Mouse (Mus musculus): Measurements from ENCODE around the gene Nxf7.
"Not testable (repeated sequence)": the region's sequence is repeated elsewhere in the genome, so short reads cannot be mapped to it uniquely, and the experiment has no call there.

Gene Nxf7

DNA sequence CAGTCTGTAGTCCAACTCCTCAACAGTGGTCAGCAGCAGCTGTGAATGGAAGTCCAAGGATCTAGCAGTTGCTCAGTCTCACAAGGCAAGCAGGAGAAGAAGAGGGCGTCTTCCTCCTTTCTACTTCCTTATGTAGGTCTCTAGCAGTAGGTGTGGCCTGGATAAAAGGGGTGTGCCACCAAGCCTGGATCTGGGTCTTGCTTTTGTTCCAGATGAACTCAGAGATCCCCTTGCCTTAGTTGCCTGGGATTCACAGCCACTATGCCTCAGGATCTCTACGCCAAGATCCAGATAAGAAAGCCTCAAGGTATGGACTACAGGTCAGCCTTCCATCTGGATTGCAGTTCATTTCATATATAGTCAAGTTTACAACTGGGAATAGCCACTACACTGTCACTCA is at the start of gene Nxf7:
Gene Nxf7 (minus strand): TSS at position 101 of the 400 bp plus-strand sequence.
- no peak for DNase-seq (ENCODE audit: low read depth in 2 of 2, low spot score in 2 of 2)

DNA sequence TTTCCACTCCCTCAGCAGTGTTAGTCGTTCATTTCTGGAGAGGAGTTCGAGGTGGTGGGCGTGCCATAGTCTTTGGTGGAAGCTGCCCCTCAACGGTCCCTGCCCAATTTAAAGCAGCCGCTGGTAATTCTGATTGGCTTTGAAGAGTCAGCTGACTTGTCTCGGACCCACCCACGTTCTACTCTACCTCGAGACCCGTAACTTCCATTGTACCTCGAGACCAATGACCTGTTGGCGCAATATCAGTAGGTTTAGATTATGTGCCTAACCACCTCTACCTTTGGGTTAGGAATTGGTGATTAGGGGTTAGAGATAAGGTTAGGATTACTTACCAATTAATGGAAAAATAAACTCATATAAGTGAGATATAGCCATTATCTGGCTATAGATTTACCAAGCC is 29.0 kb upstream of the Nxf7 start, which contains the start of gene Prame:
Gene Prame (minus strand): TSS at position 101 of the 400 bp plus-strand sequence.
- DNase-seq (ENCODE audit: low read depth in 2 of 2, low spot score in 2 of 2): no peak

DNA sequence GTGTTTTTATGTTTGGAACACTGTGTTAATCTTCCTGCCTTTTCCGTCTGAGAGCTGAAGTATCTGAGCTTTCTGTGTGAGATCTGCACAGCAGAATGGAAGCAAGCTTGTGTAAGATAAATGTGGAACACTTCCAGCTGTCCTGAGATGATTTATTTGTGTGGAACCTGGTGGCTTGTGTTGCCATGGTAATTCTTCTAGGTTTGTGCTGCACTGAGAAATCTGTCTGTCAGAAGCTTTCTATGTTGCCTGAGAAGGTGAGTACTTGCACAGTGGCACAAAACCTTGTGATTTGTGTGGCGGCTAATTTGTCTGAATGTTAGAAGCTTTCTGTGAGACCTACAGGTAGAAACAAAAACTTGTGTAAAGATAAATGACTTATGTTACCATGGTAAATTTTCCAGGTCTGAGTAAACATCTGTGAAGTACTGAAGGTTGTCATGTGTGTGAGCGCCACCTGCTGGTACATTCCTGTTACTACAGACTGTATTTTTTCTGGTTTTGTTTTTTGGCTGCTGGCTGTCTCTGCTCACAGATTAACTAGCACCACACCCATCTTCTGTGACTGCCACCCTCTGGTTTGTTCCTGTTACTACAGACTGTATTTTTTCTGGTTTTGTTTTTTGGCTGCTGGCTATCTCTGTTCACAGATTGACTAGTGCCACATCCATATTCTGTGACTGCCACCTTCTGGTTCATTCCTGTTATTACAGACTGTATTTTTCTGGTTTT is 2.9 kb upstream of the Nxf7 start:
- DNase-seq (ENCODE audit: low read depth in 2 of 2, low spot score in 2 of 2): peak; percentile 18 to 44

DNA sequence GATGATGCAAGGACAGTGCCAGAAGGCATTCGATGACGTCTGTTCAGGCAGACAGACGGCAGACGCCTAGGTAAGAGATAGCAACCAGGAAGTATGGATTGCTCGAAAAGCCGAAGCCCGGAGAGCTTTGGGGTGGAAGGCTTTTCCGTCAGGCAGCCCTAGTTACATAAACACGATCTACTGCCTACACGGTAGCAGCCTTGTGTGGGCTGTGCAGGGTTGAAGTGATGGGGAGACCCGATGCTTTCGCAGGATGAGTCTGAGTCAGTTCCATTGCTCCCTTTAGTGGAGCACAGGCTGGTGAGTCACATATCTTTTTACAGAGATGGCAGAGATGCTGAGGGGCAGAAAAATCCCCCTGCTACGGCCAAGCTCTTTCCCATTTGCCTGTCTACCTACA is 481 bp downstream of the Nxf7 start:
- no peak for DNase-seq (ENCODE audit: low read depth in 2 of 2, low spot score in 2 of 2)

DNA sequence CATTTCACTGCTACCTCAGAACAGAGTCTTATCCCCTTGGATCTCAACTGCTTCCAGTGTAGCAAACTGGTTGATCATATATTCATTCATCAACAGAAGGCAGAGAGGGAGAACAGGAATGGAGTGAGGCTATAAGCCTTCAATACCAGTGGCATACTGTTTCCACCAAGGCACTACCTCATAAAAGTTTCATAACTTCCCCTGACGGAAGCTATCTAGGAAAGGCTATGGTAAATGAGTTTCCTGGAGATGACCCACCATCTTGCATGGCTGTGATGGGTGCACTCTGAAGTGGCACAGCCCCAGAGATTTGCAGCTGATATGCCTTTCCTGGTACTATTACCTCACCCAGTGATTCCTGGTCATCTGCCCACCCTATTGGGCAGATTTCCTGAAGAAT is 22.2 kb downstream of the Nxf7 start:
- DNase-seq (ENCODE audit: low read depth in 2 of 2, low spot score in 2 of 2): no peak

DNA sequence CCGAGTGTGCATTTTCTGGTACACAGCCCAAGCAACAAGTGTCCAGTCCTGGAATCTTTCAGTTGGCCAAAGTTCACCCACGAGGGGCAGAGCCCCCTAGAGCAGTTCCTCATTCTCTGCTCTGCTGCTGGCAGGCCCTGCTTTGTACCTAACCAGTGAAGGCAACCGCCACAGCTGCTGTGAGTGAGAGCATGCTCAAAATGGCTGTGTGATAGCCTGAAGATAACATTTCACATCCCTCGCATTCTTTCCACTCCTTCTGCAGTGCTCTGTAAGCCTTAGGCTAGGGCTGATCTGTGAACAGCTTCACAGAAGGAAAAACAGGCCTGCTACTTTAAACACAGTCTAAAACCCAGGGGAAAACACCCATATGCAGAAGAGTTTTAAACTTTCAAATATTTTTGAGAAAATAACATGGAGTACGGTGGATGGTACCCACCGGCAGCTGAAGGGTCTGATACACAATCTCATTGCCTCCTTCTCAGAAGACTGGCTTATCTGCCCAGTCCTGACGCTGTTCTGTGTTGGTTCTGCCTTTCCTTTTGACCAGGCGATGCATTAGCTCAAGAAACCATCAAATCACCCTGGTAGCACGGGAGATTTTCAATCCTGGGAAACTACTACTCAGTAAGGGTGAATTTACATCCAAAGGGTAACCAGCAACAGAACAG is 23.5 kb downstream of the Nxf7 start:
- not testable (repeated sequence) for DNase-seq (ENCODE audit: low read depth in 2 of 2, low spot score in 2 of 2)

DNA sequence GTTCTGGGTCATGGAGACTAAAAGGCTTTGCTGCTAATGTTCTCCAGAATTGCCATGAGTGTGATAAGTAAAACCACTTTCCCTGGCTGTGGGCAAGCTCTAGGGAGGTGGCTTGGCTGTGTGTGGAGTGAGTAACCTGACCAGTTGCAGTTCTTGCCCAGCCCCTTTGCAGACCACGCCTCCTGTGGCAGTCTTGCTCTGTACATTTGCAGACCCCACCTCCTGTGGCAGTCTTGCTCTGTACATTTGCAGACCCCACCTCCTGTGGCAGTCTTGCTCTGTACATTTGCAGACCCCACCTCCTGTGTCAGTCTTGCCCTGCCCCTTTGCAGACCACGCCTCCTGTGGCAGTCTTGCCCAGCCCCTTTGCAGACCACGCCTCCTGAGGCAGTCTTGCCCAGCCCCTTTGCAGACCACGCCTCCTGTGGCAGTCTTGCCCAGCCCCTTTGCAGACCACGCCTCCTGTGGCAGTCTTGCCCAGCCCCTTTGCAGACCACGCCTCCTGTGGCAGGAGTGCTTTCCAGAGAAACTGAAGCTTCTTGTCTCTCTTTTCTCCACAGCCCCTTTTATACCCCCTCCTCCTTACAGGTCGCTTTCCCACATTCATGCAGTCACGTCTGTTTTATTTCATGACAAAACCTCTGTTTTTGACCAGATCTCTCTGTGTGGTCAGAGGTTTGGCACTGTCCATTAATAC is 24.2 kb downstream of the Nxf7 start:
- DNase-seq (ENCODE audit: low read depth in 2 of 2, low spot score in 2 of 2): not testable (repeated sequence)

DNA sequence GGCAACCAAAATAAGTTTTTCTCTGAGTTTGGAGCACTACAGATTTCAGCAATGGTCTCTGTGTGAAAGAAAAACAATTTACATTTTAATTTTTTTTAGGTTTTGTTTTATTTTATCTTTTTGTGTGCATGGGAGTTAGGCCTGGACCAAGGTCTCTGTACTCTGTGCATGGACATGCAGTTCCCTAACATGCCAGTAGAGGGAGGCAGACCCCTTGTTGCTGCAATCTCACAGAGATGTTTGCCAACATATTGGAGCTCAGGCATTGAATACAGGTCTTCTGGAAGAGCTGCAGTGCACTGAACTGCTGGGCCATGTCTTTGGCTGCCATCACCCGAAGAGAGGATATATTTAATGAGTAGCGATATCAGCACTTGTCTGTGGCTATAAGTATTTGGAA is 29.1 kb downstream of the Nxf7 start:
- peak; percentile 8 to 31 for DNase-seq (ENCODE audit: low read depth in 2 of 2, low spot score in 2 of 2)

DNA sequence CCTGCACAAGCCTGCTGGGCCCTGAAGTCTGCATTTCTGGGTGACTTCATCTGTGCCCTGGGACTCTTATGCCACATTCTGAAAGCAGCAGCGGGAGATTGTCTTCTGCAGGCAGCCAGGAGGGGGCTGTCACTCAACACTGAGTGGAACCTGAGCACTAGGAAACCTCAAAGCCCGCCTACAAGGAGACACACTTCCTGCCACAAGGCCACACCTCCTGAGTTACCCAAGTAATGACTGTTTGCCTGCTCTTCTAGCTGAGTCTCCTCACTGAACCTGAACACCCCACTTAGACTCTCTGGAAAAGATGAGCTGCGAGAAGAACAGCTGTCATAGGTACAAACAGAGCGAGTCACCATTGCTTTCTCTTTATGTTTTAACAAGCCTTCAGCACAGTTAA is 33.6 kb downstream of the Nxf7 start:
- DNase-seq (ENCODE audit: low read depth in 2 of 2, low spot score in 2 of 2): peak; percentile 32 to 47

DNA sequence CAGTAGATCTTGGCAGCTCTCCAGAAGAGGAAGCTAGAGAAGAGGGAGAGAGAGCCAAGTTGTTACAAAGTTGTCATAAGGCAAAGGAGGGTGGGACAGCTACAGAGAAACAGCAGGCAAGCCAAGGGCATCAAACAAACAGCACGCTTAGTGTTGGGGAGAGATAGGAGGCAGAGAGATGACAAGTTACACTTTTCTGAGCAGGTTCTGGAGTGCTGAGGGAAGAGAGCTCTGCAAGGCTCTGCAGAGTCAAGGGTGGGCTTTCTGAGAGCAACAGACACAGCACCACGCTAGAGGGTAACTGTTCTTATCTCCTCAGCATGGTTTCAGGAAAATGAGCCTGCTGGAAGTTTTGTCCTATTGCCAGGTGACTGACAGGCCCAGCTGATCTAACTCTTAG is 35.7 kb downstream of the Nxf7 start:
- DNase-seq (ENCODE audit: low read depth in 2 of 2, low spot score in 2 of 2): no peak

DNA sequence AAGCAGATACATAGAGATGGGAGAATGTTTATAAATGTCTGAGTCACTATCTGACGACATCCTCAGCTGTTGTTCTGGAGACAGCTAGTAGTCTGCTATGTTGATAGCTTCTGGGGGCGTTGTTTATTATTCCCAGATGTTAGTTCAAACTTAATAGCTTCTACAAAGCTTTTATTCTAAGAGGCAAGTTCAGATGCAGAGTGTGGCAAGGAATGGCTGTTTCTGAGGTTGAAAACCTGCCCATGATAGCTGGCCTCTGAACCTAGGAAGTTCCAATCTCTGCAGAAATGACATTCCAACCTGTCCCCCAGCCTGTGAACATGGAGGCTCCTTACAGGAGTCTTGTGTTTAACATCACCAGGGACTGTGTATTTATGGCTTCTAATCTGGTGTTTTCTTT is 36.9 kb downstream of the Nxf7 start:
- not testable (repeated sequence) for DNase-seq (ENCODE audit: low read depth in 2 of 2, low spot score in 2 of 2)

DNA sequence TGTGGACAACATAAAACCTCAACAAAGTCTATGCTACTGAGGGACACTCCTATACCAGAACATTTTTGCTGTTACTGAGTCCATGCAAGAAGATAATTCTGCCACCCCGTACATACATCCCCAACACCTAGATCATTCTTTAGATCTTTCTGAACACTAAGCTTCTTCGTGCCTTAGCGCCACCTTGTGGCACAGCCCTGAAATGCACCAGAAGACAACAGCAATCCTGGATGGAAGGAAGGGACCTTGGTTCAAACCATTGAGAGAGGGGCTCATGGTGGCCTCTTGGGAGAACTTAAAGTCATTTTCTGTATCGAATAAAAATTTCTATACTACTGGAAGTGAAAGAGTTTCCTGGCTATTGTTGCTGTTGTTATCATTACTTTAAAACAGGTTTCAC is 37.6 kb downstream of the Nxf7 start:
- peak; percentile 50 to 64 for DNase-seq (ENCODE audit: low read depth in 2 of 2, low spot score in 2 of 2)

DNA sequence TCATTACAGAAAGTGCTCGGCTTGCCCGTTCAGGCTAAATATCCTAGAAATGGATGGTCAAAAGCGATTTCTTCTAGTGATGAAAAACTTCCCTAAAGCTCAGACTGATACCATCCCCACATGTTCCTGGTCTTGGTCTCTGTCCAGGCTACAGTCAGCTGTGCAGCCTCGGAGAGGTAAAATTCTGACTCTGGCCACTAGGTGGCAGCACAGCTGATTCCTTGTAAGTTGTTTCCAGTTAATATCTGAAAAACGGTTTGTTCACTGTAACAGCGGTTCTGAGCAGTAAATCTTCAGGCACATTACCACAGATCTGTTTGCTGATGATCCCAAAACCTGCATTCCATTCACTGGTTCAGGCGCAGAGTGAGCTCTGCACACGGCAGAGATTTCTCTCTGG is 38.9 kb downstream of the Nxf7 start:
- DNase-seq (ENCODE audit: low read depth in 2 of 2, low spot score in 2 of 2): peak; percentile 2 to 19
